In genomic region chr2:163061203-163062118, GRCm38 (mm10) we compare ENCODE assay signal across 30 mouse cellular contexts. TPM values are rescaled to one million over a fixed set of nuclear protein-coding genes. Genes with fewer than 3 reads are reported as not detected.
DNase-seq lines count a peak whose midpoint lies in the region; ATAC-seq lines count a peak whose summit lies in the region.
"Had no signal": no experiment of that assay in that cellular context is flagged by ENCODE, and none has a peak within 500 bp of the region (broad histone marks: within the 10 kb centered on the region; RNA-seq: fewer than 3 reads in every experiment).

No protein-coding gene starts in this region.

- H3K9me3 ChIP-seq in liver, embryonic 12.5 days (replicated peaks): no peaks in the 10 kb centered on the region
- no peaks in the 10 kb centered on the region for H3K9me3 ChIP-seq in liver, embryonic 11.5 days (ENCODE audit: control insufficient read depth, low read length)
- H3K9me3 ChIP-seq in megakaryocyte, embryonic 14.5 days: no peaks in the 10 kb centered on the region
- no peaks in the 10 kb centered on the region for H3K9me3 ChIP-seq in heart, embryonic 12.5 days (replicated peaks)
- H3K9me3 ChIP-seq: embryonic facial prominence, embryonic 10.5 days; forebrain, embryonic 15.5 days; heart, embryonic 13.5 days; hindbrain, embryonic 12.5 days; liver, embryonic 15.5 days; midbrain, embryonic 13.5 days; neural tube, embryonic 12.5 days; stomach, embryonic 15.5 days had no signal

- H3K4me3 ChIP-seq in liver, embryonic 12.5 days: no peak overlapping the region
- H3K4me3 ChIP-seq in liver, embryonic 11.5 days (ENCODE audit: low read depth, low read length): no peak overlapping the region
- peak overlapping the region; percentile 23 for H3K4me3 ChIP-seq in megakaryocyte, embryonic 14.5 days (replicated peaks)
- no peak overlapping the region for H3K4me3 ChIP-seq in heart, embryonic 12.5 days
- H3K4me3 ChIP-seq: embryonic facial prominence, embryonic 10.5 days; forebrain, embryonic 15.5 days; heart, embryonic 13.5 days; hindbrain, embryonic 12.5 days; liver, embryonic 15.5 days; midbrain, embryonic 13.5 days; neural tube, embryonic 12.5 days; stomach, embryonic 15.5 days had no signal

- H3K36me3 ChIP-seq in liver, embryonic 12.5 days: peaks cover 85% of the 10 kb centered on the region
- peaks cover 16% of the 10 kb centered on the region for H3K36me3 ChIP-seq in liver, embryonic 11.5 days (ENCODE audit: control insufficient read depth, insufficient read depth, low read length)
- H3K36me3 ChIP-seq in megakaryocyte, embryonic 14.5 days (replicated peaks; ENCODE audit: low read length): peaks cover 51% of the 10 kb centered on the region
- H3K36me3 ChIP-seq in heart, embryonic 12.5 days: peaks cover 42% of the 10 kb centered on the region
- H3K36me3 ChIP-seq: forebrain, embryonic 15.5 days had no signal

- no peak overlapping the region for H3K4me2 ChIP-seq in liver, embryonic 12.5 days
- no peak overlapping the region for H3K4me2 ChIP-seq in liver, embryonic 11.5 days
- H3K4me2 ChIP-seq in heart, embryonic 12.5 days: no peak overlapping the region
- H3K4me2 ChIP-seq: forebrain, embryonic 15.5 days; heart, embryonic 13.5 days; hindbrain, embryonic 12.5 days; liver, embryonic 15.5 days; midbrain, embryonic 13.5 days; neural tube, embryonic 12.5 days; stomach, embryonic 15.5 days had no signal

- no peaks in the 10 kb centered on the region for H3K27me3 ChIP-seq in liver, embryonic 12.5 days (replicated peaks)
- H3K27me3 ChIP-seq in liver, embryonic 11.5 days (replicated peaks; ENCODE audit: control insufficient read depth, insufficient read depth, low read length): no peaks in the 10 kb centered on the region
- H3K27me3 ChIP-seq in megakaryocyte, embryonic 14.5 days (replicated peaks): no peaks in the 10 kb centered on the region
- no peaks in the 10 kb centered on the region for H3K27me3 ChIP-seq in heart, embryonic 12.5 days (replicated peaks)
- H3K27me3 ChIP-seq: forebrain, embryonic 15.5 days; heart, embryonic 13.5 days; hindbrain, embryonic 12.5 days; liver, embryonic 15.5 days; midbrain, embryonic 13.5 days; neural tube, embryonic 12.5 days; stomach, embryonic 15.5 days had no signal

- no peak overlapping the region for H3K9ac ChIP-seq in liver, embryonic 12.5 days
- no peak overlapping the region for H3K9ac ChIP-seq in liver, embryonic 11.5 days (ENCODE audit: low read depth, low read length)
- no peak overlapping the region for H3K9ac ChIP-seq in heart, embryonic 12.5 days
- H3K9ac ChIP-seq: forebrain, embryonic 15.5 days; heart, embryonic 13.5 days; hindbrain, embryonic 12.5 days; liver, embryonic 15.5 days; midbrain, embryonic 13.5 days; neural tube, embryonic 12.5 days; stomach, embryonic 15.5 days had no signal

- DNase-seq in liver, embryonic 11.5 days (ENCODE audit: low spot score): no peak
- DNase-seq in ES-CJ7 (ENCODE audit: low read depth, low spot score) (peak; percentile 52), ZHBTc4 (ENCODE audit: low read depth, low spot score) (peak; percentile 72)
- no peak for DNase-seq in thymus, postnatal 10 days (ENCODE audit: low spot score in 2 of 2)
- no peak for DNase-seq in ovary, postnatal 10 days (ENCODE audit: low spot score)
- DNase-seq: adrenal gland, postnatal 14 days; cerebellum, adult 9-11 months; gastrocnemius, postnatal 14 days; heart, adult 18-20 months; heart, postnatal 14 days; kidney, adult 11 months; layer of hippocampus, adult 9-11 months; lung, postnatal 4 days; retina, postnatal 1 day; thymus, postnatal 36 days had no signal

- WGBS in liver, embryonic 12.5 days (ENCODE audit: insufficient replicate concordance): 50% methylated on average over 8 of the region's 8 CpGs
- 53% methylated on average over 8 of the region's 8 CpGs for WGBS in liver, embryonic 11.5 days
- 75% methylated on average over 8 of the region's 8 CpGs for WGBS in heart, embryonic 12.5 days

- H3K27ac ChIP-seq in liver, embryonic 12.5 days: 0 out of 2 replicates have a peak overlapping the region, but pooled peaks have one; percentile 28
- no peak overlapping the region; the same call in 1 of the 2 replicates for H3K27ac ChIP-seq in liver, embryonic 11.5 days (ENCODE audit: low read depth, low read length)
- no peak overlapping the region for H3K27ac ChIP-seq in heart, embryonic 12.5 days (ENCODE audit: poor library complexity, severe bottlenecking)
- H3K27ac ChIP-seq: embryonic facial prominence, embryonic 10.5 days; forebrain, embryonic 15.5 days; heart, embryonic 13.5 days; hindbrain, embryonic 12.5 days; liver, embryonic 15.5 days; midbrain, embryonic 13.5 days; neural tube, embryonic 12.5 days; stomach, embryonic 15.5 days had no signal

- H3K4me1 ChIP-seq in liver, embryonic 12.5 days: peaks cover 41% of the 10 kb centered on the region
- H3K4me1 ChIP-seq in liver, embryonic 11.5 days (replicated peaks; ENCODE audit: control insufficient read depth, insufficient read depth, low read length): peaks cover 29% of the 10 kb centered on the region
- peaks cover 70% of the 10 kb centered on the region for H3K4me1 ChIP-seq in megakaryocyte, embryonic 14.5 days
- H3K4me1 ChIP-seq in heart, embryonic 12.5 days (replicated peaks): 0 out of 2 replicates have a peak, but pooled peaks cover 2% of the 10 kb centered on the region
- H3K4me1 ChIP-seq: forebrain, embryonic 15.5 days; hindbrain, embryonic 12.5 days; midbrain, embryonic 13.5 days; neural tube, embryonic 12.5 days; stomach, embryonic 15.5 days had no signal

- no peak for ATAC-seq in liver, embryonic 12.5 days
- ATAC-seq in liver, embryonic 11.5 days (replicated peaks; ENCODE audit: low FRiP score): no peak
- ATAC-seq in heart, embryonic 12.5 days (ENCODE audit: insufficient number of reproducible peaks, low FRiP score): no peak
- ATAC-seq: forebrain, embryonic 15.5 days; midbrain, embryonic 13.5 days had no signal

RNA-seq across cellular contexts. Expression of gene Mybl2, which starts 7.0 kb away (rescaled TPM):
- 71.7 and 72.8 TPM in 2 replicates for polyA plus RNA-seq in liver, embryonic 12.5 days (2016; fragmentation: Nextera tagmentation; extraction: Ambion mirVana)
- 69.2 and 70.9 TPM in 2 replicates for polyA plus RNA-seq in liver, embryonic 11.5 days (2014; fragmentation: Nextera tagmentation; extraction: Ambion mirVana)
- 12.5 and 23.5 TPM in 2 replicates for polyA plus RNA-seq in megakaryocyte, embryonic 14.5 days (2012; ENCODE audit: insufficient read depth, low replicate concordance)
- 21.3 and 21.9 TPM in 2 replicates for polyA plus RNA-seq in heart, embryonic 12.5 days (2016; fragmentation: Nextera tagmentation; extraction: Ambion mirVana)

RNA-seq across cellular contexts. Expression of gene Gtsf1l, which starts 26.2 kb away (rescaled TPM):
- not detected in 2 replicates for polyA plus RNA-seq in liver, embryonic 12.5 days (2016; fragmentation: Nextera tagmentation; extraction: Ambion mirVana)
- not detected in 2 replicates for polyA plus RNA-seq in liver, embryonic 11.5 days (2014; fragmentation: Nextera tagmentation; extraction: Ambion mirVana)
- polyA plus RNA-seq in megakaryocyte, embryonic 14.5 days (2012; ENCODE audit: insufficient read depth, low replicate concordance): not detected in 2 replicates
- not detected in 2 replicates for polyA plus RNA-seq in heart, embryonic 12.5 days (2016; fragmentation: Nextera tagmentation; extraction: Ambion mirVana)
- polyA plus RNA-seq: cortical plate, adult 2 months; embryonic facial prominence, embryonic 10.5 days; forebrain, embryonic 15.5 days; heart, embryonic 13.5 days; hindbrain, embryonic 12.5 days; kidney, embryonic 16.5 days; large intestine, adult 2 months; limb, embryonic 11.5 days; liver, embryonic 15.5 days; midbrain, embryonic 13.5 days; neural tube, embryonic 12.5 days; stomach, embryonic 15.5 days had no signal

RNA-seq across cellular contexts. Expression of gene Ift52, which starts 44.3 kb away (rescaled TPM):
- polyA plus RNA-seq in liver, embryonic 12.5 days (2016; fragmentation: Nextera tagmentation; extraction: Ambion mirVana): 24.4 and 25.9 TPM in 2 replicates
- 43.0 and 44.8 TPM in 2 replicates for polyA plus RNA-seq in liver, embryonic 11.5 days (2014; fragmentation: Nextera tagmentation; extraction: Ambion mirVana)
- 3.2 TPM in 1 of 2 replicates, not detected in the other for polyA plus RNA-seq in megakaryocyte, embryonic 14.5 days (2012; ENCODE audit: insufficient read depth, low replicate concordance)
- 41.4 and 41.7 TPM in 2 replicates for polyA plus RNA-seq in heart, embryonic 12.5 days (2016; fragmentation: Nextera tagmentation; extraction: Ambion mirVana)

Comparison
In these comparisons a context has a peak if more than half of its experiments do, and no peak if none do; other contexts are left out.
1. DNase-seq: peak in ES-CJ7 (single experiment) and ZHBTc4 (single experiment); none in liver, embryonic 11.5 days (single experiment), thymus, postnatal 10 days (0 of 2) and ovary, postnatal 10 days (single experiment).